Mouse (Mus musculus) left cerebral cortex, adult 11 months (tissue): ENCODE measurements around the gene Krt78.

Source experiments
- DNase-seq: peaks from one replicate; pipeline ENCODE4 v3.0.0; 2022; ENCODE audit warnings: low spot score

Gene Krt78

DNA sequence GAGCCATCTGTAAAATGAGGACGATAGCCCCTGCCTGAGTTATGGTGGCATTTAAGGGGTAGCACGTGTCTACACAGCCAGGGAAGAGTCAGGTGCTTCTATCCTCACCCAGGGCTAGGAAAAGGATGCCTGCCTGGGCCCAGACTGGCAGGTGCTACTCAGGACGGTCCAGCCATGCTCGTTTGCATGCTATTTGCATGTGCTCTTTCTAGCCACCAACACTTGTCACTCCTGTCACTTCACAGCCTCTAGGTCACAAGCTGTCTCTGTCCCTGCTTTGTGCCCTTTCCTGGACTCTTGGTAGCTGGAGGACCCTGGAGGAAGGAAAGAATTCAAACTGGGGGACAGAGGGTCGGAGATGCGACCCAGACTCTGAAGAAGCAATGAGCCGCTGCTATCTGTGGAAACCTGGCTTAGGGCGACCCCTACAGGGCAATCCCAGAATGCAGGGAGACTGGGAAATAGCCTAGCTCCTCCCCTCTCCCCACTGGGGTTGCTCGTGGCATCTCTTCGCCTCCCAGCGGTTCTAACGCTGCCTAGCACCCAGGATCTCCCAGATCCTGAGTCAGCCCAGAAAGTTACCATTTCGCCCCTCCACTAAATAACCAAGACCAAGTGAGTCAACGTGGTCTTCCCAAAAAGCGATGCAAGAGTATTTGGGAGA lies 19.5 kb upstream of the Krt78 start:
- DNase-seq = peak; percentile 92

DNA sequence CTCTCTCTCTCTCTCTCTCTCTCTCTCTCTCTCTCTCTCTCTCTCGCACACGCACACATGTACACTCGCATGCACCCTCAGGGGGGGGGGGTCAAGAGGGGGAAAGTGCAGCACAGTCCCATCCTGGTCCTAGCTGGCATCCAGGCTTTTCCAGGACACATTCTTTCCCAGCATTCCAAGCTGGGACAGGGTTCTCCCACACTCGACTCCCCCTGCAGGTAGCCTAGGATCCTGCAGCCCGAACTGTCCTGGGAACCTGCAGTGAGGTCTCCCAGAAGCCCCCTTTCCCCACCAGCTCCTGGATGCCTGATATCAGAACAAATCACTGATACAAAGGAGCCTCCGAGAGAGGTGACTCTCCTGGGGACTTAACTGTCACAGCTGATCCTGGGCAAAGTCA lies 16.4 kb upstream of the Krt78 start:
- no peak for DNase-seq

- no peak for DNase-seq
Measured at GRCm38 (mm10) chr15:101966808-101967207, 12.7 kb upstream of the Krt78 start.

GRCm38 (mm10) chr15:101958891-101959290 lies 4.8 kb upstream of the Krt78 start:
- no peak for DNase-seq

- DNase-seq = no peak
Measured at GRCm38 (mm10) chr15:101952733-101953474, 1.2 kb downstream of the Krt78 start.

DNA sequence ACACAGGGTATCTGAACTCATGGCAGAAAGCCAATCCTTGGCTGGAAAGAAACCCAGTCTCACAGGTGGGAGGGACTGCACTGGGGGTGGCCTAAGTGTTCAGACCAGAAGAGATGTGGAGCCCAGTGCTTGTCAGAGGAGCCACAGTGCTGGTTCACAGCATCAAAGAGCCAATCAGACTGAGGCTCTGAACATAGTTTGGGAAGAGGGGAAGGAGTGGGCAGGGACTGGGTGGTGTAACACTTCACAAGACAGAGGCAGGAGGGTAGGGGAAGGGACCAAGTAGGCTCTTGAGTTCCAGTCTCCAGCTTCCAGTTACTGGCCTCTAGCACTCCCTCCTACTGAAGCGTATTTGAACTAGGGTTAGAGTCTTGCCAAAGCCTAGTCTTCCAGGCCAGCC lies 8.7 kb downstream of the Krt78 start:
- DNase-seq = no peak

GRCm38 (mm10) chr15:101941948-101942347 lies 12.1 kb downstream of the Krt78 start:
- no peak for DNase-seq

DNA sequence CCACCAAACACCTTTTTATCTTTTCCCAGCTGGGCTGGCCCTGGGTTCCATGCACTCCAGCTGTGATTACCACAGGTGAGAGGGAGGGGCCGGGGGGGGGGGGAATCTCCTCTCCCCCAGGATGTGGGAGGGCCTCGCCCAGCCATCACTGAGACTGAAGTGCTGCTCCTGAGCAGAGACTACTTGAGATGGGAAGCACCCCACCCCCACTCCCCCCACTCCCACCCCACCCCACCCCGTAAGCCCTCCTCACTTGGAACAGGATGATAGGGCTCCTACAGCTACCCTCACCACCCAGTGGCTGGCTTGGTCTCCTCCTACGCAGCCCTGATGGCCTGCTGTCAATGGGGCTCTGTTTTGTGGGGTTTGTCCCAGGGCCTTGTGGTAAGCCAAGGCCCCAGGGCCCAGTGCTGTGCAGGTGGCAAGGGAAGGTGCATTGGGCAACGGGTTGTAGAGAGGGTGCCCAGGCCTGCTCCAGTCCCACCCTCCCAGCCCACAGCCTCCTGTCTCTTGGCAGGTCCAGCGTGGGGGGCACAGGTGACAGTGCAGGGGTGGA lies 13.7 kb downstream of the Krt78 start, which contains the start of gene Krt79:
Gene Krt79 (minus strand): TSS at position 51 of the 556 bp plus-strand sequence.
- DNase-seq = no peak

GRCm38 (mm10) chr15:101938600-101939308 lies 15.3 kb downstream of the Krt78 start:
- no peak for DNase-seq

DNA sequence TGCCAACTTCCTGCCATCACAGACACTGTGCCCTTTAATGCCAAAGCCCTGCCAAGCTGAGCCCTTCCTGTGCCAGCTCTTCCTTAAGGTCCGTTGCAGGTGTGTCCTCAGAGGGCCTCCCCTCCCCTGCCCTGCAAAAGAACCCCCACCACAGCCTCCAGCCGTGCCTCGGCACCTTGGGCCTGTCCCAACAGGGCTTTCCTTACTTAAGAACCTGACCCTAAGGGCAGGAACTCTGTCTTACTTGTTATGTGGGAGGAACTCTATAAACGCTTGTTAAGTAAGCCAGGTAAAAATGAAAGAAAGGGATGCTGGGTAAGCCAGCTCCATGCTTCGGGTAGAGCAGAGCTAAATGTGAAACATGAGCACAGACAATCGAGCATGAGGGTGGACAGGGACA lies 21.1 kb downstream of the Krt78 start:
- no peak for DNase-seq

- no peak for DNase-seq
Measured at GRCm38 (mm10) chr15:101929666-101930065, 24.4 kb downstream of the Krt78 start.

- DNase-seq = no peak
Measured at GRCm38 (mm10) chr15:101929087-101929486, 25.0 kb downstream of the Krt78 start.

DNA sequence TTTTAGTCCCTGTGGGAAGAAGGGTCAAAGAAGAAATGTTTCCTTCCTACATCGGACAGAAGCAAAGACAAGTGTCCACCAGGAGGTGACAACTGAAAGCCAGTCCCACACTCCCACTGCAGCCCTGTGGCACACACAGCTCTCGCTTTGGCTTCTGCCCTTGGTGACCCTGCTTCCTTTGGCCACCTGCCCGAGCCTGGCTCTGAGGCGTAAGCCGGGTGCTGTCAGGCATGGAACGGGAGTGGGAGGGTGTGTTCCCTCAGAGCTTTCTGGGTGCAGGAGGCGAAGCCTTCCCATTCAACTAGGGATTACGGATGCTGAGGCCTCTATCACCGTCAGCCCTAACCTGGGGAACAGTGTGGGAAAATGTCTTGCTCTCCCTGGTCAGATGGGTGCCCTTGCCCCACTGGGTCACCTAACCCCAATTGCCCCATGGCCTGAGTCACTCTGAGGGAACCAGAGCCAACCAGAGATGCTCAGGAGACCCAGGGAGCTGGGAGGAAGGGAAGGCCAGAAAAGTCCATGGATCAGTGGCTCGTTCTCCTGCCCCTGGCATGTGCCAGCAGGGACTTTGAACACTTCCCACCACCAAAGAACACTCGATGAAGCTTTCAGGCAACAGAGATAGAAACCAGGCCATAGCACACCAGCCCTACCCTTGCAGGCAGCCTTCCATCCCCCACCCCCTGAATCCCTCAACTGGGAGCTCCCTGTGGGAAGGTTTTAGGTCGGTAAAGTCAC lies 26.6 kb downstream of the Krt78 start:
- DNase-seq = no peak

- no peak for DNase-seq
Measured at GRCm38 (mm10) chr15:101925041-101925440, 29.0 kb downstream of the Krt78 start.

DNA sequence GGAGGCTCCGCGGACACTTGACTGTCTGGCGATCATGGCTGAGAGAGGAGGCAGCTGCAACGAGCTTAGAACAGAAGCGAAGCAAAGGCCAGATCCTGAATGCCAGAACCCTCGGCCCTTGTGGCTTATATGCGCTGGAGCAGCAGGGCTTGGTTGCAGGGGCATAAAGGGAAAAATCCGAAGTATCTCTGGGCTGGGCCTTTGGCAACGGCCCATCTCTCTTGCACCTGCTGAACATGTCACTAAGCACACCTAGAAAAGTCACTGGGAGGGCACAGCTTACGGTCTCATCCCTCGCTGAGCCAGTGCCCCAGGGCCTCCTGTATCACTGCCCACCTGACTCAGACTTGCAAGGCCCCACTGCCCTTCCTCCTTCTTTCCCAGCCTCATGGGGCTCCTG lies 29.5 kb downstream of the Krt78 start, which contains the start of gene Krt4:
Gene Krt4 (minus strand): TSS at position 101 of the 400 bp plus-strand sequence.
- DNase-seq = no peak

- no peak for DNase-seq
Measured at GRCm38 (mm10) chr15:101922296-101922695, 31.8 kb downstream of the Krt78 start.

GRCm38 (mm10) chr15:101916072-101916471 lies 38.0 kb downstream of the Krt78 start:
- DNase-seq = no peak

GRCm38 (mm10) chr15:101904849-101905248 lies 49.2 kb downstream of the Krt78 start:
- DNase-seq = no peak

GRCm38 (mm10) chr15:101902171-101903149 lies 51.6 kb downstream of the Krt78 start:
- no peak for DNase-seq
